Mouse (Mus musculus) bone marrow, adult 2 months (tissue): ENCODE data around the gene Lrtm2.

ENCODE experiments used
- CTCF ChIP-seq: fragments of 200-500 bp; IDR thresholded peaks from 2 replicates; pipeline ENCODE4 v1.5.1; 2011; ENCODE audit warnings: low read length, control low read depth; ENCODE audit not compliant: control insufficient read depth, insufficient read depth
- POLR2A ChIP-seq: fragments of 200-500 bp; IDR thresholded peaks from 2 replicates; pipeline ENCODE4 v1.6.1; 2011; ENCODE audit warnings: low read depth, mild to moderate bottlenecking, control low read depth, low read length, borderline replicate concordance; ENCODE audit not compliant: control insufficient read depth

DNA sequence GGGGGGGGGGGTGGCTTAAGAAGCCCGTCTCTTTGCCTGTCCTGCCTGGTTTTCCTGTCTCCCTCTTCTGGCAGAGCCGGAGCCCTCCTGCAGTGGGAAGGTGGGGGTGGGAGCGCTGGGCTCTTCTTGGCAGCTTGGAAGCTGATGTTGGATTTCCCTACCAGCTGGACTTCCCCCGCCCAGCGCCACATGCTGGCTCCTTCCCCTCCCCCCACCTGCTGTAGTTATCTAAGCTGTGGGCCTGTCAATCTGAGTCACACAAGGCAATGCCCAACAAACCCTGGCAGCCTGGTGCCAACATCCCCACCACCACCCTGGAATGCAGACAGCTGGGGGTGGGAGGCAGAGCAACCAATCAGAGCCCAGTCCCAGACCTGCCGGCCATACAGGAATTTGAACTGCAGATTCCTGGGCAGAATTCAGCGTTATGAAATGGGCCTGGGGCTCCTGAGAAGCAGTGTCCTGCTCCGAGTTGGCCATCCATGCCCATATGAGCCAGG lies 1.3 kb downstream of the Lrtm2 start:
- TF ChIP-seq POLR2A (no peak), CTCF (no peak)
